Mouse (Mus musculus) olfactory bulb, adult 2 months (tissue): Measurements from ENCODE around the gene Zfp92.

Experiments
- CTCF ChIP-seq: fragments of 200-500 bp; IDR thresholded peaks from 2 replicates; pipeline ENCODE4 v1.5.1; 2012; ENCODE audit warnings: low read depth, mild to moderate bottlenecking, low read length, moderate library complexity; ENCODE audit not compliant: insufficient read depth
- POLR2A ChIP-seq: fragments of 200-500 bp; IDR thresholded peaks from 2 replicates; pipeline ENCODE4 v1.6.1; 2012; ENCODE audit warnings: mild to moderate bottlenecking, low read depth, low read length, moderate library complexity; ENCODE audit not compliant: insufficient read depth

- TF ChIP-seq CTCF (no peak), POLR2A (no peak)
Observed at GRCm38 (mm10) chrX:73468330-73468729, 57.4 kb downstream of the Zfp92 start.
